Mouse (Mus musculus): ENCODE results near the gene AA467197.
A peak's percentile ranks its signal among the peaks of the same experiment; 100 is the strongest.

The AA467197 gene

DNA sequence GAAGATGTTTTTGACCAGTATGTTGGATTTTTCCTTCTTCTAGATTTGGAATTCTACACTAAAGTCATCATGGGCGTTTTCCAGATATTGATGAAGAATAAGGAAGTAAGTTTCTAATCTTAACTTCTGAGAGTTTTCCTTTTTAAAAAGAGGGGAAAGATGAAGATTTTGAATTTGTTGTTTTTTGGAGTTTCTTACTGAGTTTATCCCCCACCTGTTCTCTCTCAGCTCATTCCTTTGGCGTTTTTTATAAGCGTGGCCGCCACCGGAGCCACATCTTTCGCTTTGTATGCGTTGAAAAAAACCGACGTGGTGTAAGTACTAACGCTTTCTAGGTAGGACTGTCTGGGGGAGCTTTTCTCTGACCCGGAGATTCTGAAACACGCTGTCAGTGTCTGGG lies 1.2 kb downstream of the AA467197 start:
- DNase-seq (ENCODE audit: low spot score in 2 of 2), result no peak

DNA sequence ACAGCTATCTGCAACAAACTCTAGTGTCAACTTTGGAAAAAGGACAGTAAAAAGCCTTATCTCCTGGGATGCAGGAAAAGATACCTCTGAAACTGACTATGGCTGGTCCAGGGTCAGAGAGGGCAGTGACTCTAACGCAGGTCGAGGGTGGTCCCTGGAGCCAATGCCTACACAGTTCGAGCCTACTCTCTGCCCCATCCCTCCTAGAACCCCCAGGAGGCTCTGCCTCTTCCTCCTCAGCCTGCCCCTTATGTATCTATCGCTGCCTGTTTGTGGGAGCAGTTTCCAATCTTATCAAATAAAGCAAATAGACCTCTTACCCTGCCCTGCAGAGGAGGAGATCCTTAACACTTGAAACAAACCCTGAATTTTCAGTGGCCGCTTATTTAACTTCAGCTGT lies 1.9 kb downstream of the AA467197 start:
- DNase-seq (ENCODE audit: low spot score in 2 of 2), result no peak

DNA sequence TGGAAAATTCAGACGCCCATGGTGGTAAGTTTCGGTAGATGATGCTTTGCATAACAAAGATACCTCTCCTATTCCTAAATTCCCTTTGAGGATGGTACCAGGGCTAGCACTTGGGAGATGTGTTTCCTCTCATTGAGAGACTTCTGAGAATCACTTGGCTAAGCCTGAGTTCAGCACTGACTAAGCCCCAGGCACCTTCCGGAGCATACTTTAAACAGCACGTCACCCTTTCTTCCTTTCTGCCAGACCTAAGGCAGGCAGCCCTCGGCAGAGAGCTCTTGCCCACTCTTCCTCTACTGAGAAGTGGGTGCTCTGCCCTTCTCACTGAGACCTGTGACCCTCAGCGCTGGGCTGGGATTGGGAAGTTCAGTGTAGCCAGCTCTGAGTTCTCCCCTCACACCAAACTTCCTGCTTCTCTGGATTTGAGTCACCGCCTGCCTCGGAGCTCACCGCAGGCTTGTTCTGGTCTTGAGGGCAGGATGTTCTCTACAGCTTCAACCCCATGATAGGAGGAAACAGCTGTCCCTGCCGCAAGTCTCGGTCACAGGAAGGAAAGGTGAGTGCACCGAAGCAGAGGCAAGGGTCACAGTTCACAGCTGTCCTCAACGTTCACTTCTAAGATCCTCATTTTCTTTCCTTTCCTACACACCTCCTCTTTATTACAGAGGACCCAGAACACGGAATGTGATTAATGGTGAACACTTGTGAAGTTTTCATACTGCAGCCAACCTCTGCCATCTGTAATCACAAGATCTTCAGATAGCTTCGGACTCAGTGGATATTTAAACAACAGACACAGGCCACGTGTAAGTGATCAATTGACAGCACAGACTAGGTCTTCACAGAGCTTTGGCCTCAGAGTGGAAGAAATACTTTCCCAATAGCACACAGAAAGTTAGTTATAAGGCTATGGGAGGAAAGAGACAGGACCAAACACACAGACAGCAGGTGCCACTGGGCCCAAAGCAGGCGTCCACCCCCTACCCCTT lies 15.6 kb downstream of the AA467197 start:
- no peak for DNase-seq (ENCODE audit: low spot score in 2 of 2)

DNA sequence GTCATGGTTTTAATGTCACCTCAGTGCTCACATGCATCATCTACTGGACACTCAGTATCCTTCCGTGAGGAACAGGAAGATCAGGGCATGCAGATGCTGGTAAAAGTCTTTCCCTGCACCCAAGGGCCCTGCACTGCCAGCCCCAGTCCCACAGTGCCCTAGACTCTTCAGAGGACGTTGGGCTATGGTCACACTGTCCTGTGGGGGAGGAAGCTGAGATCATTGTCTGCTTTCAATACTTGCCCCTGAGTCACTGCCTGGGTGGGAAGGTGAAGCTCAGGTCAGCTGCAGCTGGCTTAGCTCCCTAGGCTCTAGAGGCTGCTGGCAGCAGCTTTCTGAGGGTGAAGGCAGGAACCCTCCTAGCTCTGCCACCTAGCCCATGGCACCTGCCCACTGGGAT lies 19.3 kb downstream of the AA467197 start:
- no peak for DNase-seq (ENCODE audit: low spot score in 2 of 2)

DNA sequence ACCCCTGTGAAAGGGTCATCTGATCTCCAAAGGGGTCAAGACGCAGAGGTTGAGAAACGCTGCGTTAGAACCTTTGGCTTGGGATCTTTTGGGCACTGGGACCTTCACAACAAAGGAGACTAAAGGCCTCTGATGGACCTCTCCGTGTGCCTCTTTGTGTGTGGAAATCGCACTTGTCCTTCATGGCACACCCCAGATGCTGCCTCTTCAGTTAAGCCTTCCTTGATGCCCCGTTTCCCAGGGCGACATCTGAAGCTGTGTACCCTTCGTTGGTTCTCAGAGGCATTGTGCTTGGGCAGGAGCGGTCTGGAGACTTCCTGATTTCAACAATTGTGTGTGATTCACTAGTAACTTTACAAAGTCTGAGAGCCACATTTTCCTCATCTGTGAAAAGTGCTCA lies 20.0 kb downstream of the AA467197 start:
- no peak for DNase-seq (ENCODE audit: low spot score in 2 of 2)

DNA sequence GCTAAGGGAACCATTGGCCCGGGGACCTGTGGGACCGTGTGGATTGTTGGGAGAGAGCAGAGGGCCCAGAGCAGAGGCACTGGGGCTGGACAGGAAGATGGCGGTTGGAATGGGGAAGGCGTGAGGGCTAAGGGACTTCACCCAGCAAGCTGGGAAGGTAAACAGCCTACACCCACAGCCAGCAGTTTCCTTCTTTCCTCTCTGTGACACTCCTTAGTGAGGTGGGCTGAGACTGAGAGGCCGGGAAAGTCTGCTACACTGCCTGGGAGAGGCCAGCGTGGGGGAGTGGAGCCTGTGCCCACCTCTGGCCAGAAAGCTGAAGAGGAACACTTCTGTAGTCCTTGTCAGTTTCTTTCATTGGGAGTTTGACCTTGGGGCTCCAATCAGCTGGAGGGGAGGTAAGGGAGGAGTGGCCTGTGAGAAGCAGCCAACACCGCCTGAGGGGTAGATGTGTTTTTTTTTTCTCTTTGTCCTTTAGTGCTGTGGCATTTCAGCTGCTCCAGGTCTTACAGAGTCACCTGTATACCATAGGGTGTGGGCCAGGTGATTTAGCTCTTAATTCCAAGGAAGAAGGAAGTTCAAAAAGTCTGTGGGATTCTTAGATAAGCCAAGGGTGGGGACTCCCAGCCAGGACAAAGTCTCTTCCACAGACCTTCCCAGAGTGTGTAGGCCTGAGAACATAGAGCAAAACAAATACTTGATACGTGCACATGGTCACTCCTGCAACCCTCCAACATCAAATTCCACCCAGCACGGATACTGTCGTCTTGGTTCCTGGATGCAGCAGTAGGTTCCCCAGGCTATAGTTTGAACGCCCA lies 21.1 kb downstream of the AA467197 start:
- no peak for DNase-seq (ENCODE audit: low spot score in 2 of 2)

DNA sequence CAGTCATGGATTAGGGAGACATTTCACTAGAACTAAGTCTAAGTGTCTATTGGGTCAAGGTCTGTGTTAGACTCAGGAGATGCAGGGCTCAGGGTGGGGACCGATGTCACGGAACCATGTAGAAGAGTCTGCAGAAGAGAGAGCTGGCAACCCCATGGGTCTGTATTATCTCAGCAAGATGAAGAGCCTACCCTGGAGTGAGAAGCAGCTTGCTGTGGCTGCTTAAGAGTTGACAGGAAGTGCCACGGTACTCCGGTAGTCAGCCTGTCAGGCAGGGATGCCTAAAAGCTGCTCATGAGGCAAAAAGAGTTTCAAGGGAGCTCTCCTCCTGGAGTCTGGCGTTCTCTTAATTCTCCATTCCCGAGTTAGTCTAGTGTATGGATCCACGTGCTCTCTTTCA lies 23.0 kb downstream of the AA467197 start:
- DNase-seq (ENCODE audit: low spot score in 2 of 2), result no peak

DNA sequence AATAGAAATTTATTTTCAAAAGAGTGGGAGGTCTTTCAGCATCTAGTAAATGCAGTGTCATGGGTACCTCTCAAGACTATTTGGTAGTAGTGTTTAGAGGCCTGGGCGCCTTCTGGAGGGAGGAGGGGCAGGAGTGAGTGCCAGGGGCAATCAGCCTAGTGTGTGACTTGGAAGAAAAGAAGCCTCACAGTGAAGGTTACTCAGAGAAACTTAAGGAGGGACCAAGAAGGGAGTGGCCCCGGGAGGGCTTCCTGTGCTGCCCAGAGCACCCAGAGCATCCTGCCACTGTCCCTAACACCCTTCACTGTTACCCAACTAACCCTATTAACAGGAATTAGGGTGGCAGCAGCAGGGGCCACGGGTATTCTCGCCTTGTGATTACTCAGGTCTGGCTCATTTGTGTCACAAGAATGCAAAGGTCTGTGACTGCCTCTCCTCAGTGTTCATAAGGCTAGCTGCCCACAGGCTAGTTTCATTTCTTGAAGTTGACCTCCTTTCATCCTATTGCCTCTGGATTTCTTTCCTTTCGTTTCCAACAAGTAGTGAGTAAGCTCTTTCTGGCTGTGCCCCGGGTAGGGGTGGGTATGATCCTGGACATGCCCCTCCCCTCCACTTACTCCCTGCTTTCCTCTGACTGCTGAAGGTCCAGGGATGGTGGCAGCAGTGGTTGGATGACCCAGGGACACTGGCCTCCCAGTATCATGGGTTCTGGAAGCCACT lies 28.6 kb downstream of the AA467197 start:
- DNase-seq (ENCODE audit: low spot score in 2 of 2), result no peak

DNA sequence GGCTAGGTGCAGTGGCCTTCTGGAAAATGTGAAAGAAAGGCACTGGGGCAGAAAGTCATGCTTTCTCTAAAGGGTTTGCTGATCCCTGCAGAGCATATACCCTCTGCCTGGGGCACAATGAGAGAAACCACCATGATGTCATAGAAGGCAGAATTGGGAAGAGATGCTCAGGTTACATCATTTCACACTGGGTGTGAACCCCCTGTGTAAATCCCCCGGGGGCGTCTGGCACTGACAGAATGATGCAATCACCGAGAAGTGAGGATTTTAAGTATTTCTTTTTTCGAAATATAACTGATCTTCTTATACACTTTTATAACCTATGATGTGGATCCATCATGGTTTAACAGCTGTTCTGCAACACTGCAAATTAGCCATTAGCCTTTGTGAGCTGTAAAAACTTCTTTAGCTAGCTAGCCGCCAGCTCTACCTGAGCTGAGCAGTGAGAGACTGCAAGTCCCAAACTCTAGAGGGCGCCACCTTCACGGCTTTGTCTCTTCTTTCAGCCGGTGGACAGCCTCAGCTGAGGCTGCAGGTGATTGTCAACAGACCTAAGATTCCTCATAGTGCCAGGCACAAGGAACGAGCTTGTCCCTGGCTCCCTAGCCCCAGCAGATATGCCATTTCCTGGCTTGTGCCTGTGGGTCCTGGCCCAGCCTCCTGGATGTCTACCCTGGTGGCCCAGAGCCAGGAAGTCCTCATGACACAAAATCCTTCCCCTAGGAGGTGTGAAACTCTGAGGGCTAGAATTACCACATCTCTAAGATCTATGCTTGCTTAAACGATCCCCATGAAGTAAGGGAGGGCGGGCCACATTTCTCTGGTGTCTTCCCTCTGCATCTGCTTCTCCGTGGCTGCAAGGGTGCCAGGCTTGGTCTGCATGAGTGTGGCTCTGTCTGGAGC lies 29.4 kb downstream of the AA467197 start:
- peak; percentile 35 to 46 for DNase-seq (ENCODE audit: low spot score in 2 of 2)

DNA sequence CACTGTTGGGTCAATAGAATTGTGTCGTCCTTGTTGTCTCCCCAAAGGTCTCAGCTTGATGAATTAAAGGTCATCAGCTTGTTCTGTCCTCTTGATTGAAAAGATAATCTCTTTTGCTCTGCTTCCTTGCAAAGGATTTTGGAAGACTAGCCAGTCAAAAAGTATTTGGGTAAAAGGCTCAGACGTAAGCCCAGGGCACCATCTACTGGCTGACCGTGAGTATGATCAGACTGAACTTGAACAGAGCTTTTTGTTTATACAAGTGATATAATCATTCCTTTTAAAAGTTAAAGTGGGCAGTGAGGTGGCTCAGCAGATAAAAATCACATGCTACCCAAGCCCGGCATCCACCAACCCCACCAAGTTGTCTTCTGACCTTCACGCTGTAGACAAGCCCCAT lies 31.1 kb downstream of the AA467197 start:
- DNase-seq (ENCODE audit: low spot score in 2 of 2), result peak; percentile 37 to 62

DNA sequence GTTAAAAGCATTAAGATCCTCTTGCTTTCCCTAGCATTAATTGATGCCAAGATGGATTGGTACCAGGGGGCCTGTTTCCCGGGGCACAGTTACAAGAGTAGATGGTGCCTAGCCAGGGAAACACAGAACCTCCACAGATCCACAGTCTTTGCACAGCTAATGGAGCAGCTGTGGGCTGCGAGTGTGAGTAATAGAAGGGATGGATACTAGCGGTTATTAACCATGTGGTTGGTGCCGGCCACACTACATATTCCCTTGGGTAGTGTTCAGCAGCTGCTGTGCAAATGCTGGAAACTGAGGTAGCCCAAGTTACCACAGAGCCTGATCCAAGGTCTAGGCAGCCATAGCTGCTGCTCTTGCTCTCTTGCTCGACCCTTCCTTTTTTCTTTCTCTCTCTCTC lies 34.9 kb downstream of the AA467197 start:
- no peak for DNase-seq (ENCODE audit: low spot score in 2 of 2)

DNA sequence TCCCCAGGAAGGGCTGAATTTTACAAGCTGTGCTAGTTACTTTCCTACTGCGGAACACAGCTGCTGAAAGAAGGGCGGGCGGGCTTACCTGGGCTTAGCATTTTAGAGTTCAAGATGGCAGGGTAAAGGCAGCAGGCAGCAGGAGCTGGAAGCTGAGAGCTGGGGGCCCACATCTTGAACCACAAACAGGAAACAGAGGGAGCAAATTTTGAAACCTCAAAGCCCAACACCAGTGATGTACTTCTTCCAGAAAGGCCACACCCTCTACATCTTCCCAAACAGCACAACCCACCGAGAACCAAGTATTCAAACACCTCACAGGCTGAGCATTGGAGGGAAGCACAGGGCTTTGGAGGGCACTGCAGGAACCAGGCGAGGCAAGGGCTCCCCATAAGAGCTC lies 36.1 kb downstream of the AA467197 start:
- DNase-seq (ENCODE audit: low spot score in 2 of 2), result no peak

DNA sequence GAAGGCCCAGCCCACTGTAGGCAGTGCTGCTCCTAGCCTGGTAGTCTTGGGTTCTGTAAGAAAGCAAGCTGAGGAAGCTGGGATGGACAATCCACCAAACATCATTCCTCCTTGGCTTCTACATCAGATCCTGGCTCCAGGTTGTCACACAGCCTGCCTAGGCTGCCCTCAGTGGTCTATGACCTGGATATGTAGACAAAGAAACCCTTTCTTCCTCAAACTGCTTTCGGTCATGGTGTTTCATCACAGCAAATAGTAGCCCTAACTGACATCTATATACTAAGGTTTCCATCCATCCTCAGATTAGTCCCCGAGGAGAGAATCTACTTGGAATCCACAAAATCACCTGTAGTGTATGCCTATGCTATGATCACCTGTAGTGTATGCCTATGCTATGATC lies 38.3 kb downstream of the AA467197 start:
- no peak for DNase-seq (ENCODE audit: low spot score in 2 of 2)

DNA sequence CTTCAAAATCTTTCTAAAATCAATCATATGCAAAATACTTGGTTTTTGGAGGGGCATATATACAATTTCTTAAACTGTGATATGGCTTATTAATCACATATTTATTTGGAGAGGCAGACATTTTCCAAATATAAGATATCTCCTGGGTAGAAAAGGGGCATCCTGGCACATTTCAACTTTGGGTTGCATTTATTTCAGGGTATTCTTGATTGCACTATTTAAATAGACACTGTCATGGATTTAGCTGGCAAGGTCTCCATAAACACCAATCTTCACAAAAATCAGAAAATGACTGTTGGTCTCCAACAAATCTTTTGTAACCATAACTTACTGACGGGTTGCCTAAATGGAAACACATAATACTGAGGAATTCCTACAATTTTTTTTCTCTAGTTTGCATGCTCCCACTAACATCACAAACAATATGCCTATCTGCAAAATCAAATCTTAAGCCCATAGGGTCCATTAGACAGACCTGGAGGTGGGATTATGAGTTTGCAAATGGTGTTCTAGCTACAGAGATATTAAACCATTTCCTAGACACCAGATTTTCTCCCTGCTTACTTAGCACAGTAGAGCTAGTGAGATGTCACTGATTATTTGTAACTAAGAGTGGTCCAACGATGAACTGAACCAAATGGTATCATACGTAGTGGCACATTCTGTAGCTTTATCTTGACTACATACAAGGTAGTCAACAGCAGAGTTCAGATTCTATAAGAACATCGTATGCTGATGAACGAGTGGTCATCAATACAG lies 44.8 kb downstream of the AA467197 start:
- no peak for DNase-seq (ENCODE audit: low spot score in 2 of 2)

DNA sequence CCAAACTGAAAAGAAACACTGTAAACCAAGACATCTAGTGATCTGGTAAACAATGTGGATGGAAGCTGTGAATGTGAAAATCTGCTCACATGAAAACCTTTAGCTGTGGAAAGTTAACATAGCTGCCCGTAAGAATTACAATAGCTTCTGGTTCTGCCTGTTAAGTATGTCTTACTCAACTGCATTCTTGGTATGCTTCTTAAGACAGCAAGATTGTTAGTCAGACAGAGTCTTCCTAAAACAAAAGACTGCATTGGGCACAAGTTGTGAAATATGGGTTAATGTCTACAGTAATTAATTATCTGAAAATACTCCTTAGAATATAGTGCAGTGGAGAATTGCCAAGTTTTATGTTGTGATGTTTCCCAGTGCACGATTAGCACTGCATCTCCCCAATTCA lies 45.7 kb downstream of the AA467197 start:
- no peak for DNase-seq (ENCODE audit: low spot score in 2 of 2)

DNA sequence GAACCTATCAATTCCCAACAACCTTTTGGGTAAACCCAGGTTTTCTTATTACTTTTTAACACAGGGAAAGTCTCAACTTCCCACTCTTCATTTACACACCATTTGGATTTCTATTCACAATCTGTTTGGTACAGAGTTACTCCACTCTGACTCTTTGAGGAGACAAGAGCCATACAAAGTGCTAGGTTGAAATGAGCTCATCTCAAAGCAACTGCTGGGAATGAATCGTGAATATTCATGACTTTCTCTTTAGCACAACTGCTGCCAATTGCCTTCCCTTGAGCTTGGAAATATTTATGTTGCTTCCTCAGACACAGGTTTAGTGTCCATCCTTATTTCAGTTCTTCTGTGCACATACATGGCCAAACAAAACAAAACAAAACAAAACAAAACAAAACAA lies 46.9 kb downstream of the AA467197 start:
- no peak for DNase-seq (ENCODE audit: low spot score in 2 of 2)

DNA sequence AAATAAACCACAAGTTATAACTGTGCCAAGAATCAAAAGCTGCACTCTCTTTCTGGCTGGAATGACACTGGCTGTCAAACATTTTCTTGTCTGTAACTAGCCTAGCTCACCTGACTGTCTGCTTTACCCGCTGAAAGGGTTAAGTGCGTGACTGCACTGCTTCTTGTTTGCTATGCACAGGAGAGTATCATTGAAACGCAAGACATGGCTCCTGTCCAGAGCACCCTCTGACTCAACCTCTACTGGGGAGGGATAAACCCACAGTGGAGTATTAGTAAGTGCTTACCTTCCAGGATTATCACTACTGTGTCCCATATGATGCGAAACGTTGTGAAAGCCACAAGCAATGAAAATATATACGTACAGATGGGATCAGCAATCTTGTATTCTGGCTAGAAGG lies 49.9 kb downstream of the AA467197 start:
- no peak for DNase-seq (ENCODE audit: low spot score in 2 of 2)
